Mouse (Mus musculus): ENCODE data around the gene Cln6. TPM values are rescaled to one million over a fixed set of nuclear protein-coding genes. Genes with fewer than 3 reads are reported as not detected.

Cln6 gene
- polyA plus RNA-seq, 1 experiment from 2014 or later = 17.3 TPM

DNA sequence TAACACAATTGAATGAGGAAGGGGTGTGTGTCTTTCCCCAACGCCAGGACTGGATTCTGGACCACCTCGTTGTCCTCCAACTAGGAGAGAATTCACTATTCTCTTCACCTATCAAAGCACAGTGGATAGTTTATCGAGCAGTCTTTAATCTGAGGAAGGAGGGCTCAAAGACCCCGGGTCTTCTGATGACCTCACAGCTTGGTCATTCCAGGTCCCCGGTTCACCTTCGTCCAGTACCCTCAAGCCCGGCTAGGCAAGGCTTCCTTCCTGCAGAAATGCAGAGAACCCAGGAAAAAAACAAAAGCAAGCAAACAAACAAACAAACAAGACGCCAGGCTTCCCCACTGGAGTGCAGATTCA lies 459 bp upstream of the Cln6 start:
- Histone ChIP-seq H3K27ac (replicated peaks; ENCODE audit: low read depth, low read length) (no peak overlapping the region; the same call in 1 of the 2 replicates), H3K27me3 (ENCODE audit: control insufficient read depth, insufficient read depth, low read length) (no peaks in the 10 kb centered on the region), H3K4me3 (ENCODE audit: low read depth, low read length) (peak overlapping the region; percentile 72), H3K9me3 (ENCODE audit: control insufficient read depth, low read length) (no peaks in the 10 kb centered on the region), H3K36me3 (ENCODE audit: control insufficient read depth, insufficient read depth, low read length) (no peaks in the 10 kb centered on the region), H3K9ac (ENCODE audit: low read length) (no peak overlapping the region), H3K4me2 (ENCODE audit: low read depth, severe bottlenecking) (peak overlapping the region; percentile 73), H3K4me1 (ENCODE audit: control insufficient read depth, insufficient read depth, low read length) (peaks cover 12% of the 10 kb centered on the region)
- WGBS = 21% methylated on average over 8 of the region's 8 CpGs
- 0 out of 2 replicates have a peak, but pooled peaks have one; percentile 2 for ATAC-seq (ENCODE audit: insufficient number of reproducible peaks, low FRiP score, low TSS enrichment, low read depth)
- no peak for DNase-seq (ENCODE audit: low spot score)

- ATAC-seq (ENCODE audit: insufficient number of reproducible peaks, low FRiP score, low TSS enrichment, low read depth) = no peak
- Histone ChIP-seq H3K9ac (ENCODE audit: low read length) (peak overlapping the region; percentile 94), H3K36me3 (ENCODE audit: control insufficient read depth, insufficient read depth, low read length) (no peaks in the 10 kb centered on the region), H3K27ac (replicated peaks; ENCODE audit: low read depth, low read length) (peak overlapping the region; percentile 90), H3K4me2 (ENCODE audit: low read depth, severe bottlenecking) (peak overlapping the region; percentile 73), H3K27me3 (ENCODE audit: control insufficient read depth, insufficient read depth, low read length) (no peaks in the 10 kb centered on the region), H3K9me3 (ENCODE audit: control insufficient read depth, low read length) (no peaks in the 10 kb centered on the region), H3K4me1 (ENCODE audit: control insufficient read depth, insufficient read depth, low read length) (peaks cover 12% of the 10 kb centered on the region), H3K4me3 (ENCODE audit: low read depth, low read length) (peak overlapping the region; percentile 72)
- peak; percentile 64 for DNase-seq (ENCODE audit: low spot score)
- WGBS = 14% methylated on average over 14 of the region's 14 CpGs
Observed at GRCm38 (mm10) chr9:62839172-62839770, 686 bp downstream of the Cln6 start.

GRCm38 (mm10) chr9:62843356-62844024 lies 4.9 kb downstream of the Cln6 start:
- no peaks in the 10 kb centered on the region for H3K27me3 ChIP-seq (ENCODE audit: control insufficient read depth, insufficient read depth, low read length)
- no peak overlapping the region for H3K27ac ChIP-seq (replicated peaks; ENCODE audit: low read depth, low read length)
- 79% methylated on average over 10 of the region's 10 CpGs for WGBS
- no peak for ATAC-seq (ENCODE audit: insufficient number of reproducible peaks, low FRiP score, low TSS enrichment, low read depth)
- no peaks in the 10 kb centered on the region for H3K36me3 ChIP-seq (ENCODE audit: control insufficient read depth, insufficient read depth, low read length)
- no peak for DNase-seq (ENCODE audit: low spot score)
- H3K4me3 ChIP-seq (ENCODE audit: low read depth, low read length) = no peak overlapping the region
- H3K4me1 ChIP-seq (ENCODE audit: control insufficient read depth, insufficient read depth, low read length) = peaks cover 7% of the 10 kb centered on the region
- H3K4me2 ChIP-seq (ENCODE audit: low read depth, severe bottlenecking) = no peak overlapping the region
- H3K9me3 ChIP-seq (ENCODE audit: control insufficient read depth, low read length) = no peaks in the 10 kb centered on the region
- H3K9ac ChIP-seq (ENCODE audit: low read length) = no peak overlapping the region

DNA sequence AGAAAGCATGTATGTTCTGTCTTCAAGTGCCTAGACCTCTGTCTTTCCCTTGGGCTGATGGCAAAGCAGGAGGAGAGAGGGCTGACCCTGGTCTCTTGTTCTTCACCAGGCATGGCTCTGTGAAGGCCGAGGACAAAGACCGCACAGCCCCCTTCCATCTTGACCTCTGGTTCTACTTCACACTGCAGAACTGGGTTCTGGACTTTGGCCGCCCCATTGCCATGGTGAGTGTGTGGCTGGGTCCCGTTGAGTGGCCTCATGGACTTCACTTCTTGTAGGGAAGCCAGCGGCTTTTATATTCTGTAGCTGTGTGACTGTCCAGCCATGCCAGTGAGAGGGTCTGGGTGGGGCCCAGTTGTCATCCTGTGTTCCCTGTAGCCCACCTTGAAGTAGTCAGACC lies 5.9 kb downstream of the Cln6 start:
- no peaks in the 10 kb centered on the region for H3K9me3 ChIP-seq (ENCODE audit: control insufficient read depth, low read length)
- peaks cover 3% of the 10 kb centered on the region for H3K4me1 ChIP-seq (ENCODE audit: control insufficient read depth, insufficient read depth, low read length)
- no peaks in the 10 kb centered on the region for H3K27me3 ChIP-seq (ENCODE audit: control insufficient read depth, insufficient read depth, low read length)
- ATAC-seq (ENCODE audit: insufficient number of reproducible peaks, low FRiP score, low TSS enrichment, low read depth) = no peak
- 96% methylated on average over 5 of the region's 5 CpGs for WGBS
- no peak overlapping the region for H3K27ac ChIP-seq (replicated peaks; ENCODE audit: low read depth, low read length)
- H3K9ac ChIP-seq (ENCODE audit: low read length) = no peak overlapping the region
- no peak for DNase-seq (ENCODE audit: low spot score)
- no peak overlapping the region for H3K4me3 ChIP-seq (ENCODE audit: low read depth, low read length)
- H3K36me3 ChIP-seq (ENCODE audit: control insufficient read depth, insufficient read depth, low read length) = no peaks in the 10 kb centered on the region; the same call in 1 of the 2 replicates
- H3K4me2 ChIP-seq (ENCODE audit: low read depth, severe bottlenecking) = no peak overlapping the region

DNA sequence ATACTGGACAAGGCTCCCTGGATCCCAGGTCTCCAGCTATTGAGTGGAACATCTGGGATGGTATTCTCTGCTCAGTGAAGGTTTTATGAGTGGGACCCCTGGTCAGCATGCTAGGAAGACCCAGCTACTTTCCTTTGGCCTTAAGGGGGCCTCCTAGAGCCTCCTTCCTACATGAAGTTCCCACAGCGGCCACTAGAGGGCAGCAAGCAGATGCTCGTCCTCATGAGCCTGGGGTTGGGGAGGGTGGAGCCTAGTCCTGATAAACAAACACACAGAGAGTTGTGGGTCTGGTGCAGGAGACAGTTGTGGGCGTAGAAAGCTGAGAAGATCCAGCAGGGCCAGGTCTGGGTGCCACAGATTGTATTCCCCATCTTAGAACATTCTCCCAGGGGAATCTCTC lies 9.1 kb downstream of the Cln6 start:
- Histone ChIP-seq H3K27me3 (ENCODE audit: control insufficient read depth, insufficient read depth, low read length) (no peaks in the 10 kb centered on the region), H3K27ac (replicated peaks; ENCODE audit: low read depth, low read length) (no peak overlapping the region), H3K4me3 (ENCODE audit: low read depth, low read length) (no peak overlapping the region), H3K4me2 (ENCODE audit: low read depth, severe bottlenecking) (no peak overlapping the region), H3K9ac (ENCODE audit: low read length) (no peak overlapping the region), H3K9me3 (ENCODE audit: control insufficient read depth, low read length) (no peaks in the 10 kb centered on the region), H3K36me3 (ENCODE audit: control insufficient read depth, insufficient read depth, low read length) (no peaks in the 10 kb centered on the region; the same call in 1 of the 2 replicates), H3K4me1 (ENCODE audit: control insufficient read depth, insufficient read depth, low read length) (peaks cover 2% of the 10 kb centered on the region; the same call in 1 of the 2 replicates)
- ATAC-seq (ENCODE audit: insufficient number of reproducible peaks, low FRiP score, low TSS enrichment, low read depth) = 0 out of 2 replicates have a peak, but pooled peaks have one; percentile 54
- 7% methylated on average over 3 of the region's 3 CpGs for WGBS
- peak; percentile 96 for DNase-seq (ENCODE audit: low spot score)

- no peak for ATAC-seq (ENCODE audit: insufficient number of reproducible peaks, low FRiP score, low TSS enrichment, low read depth)
- H3K36me3 ChIP-seq (ENCODE audit: control insufficient read depth, insufficient read depth, low read length) = no peaks in the 10 kb centered on the region; the same call in 1 of the 2 replicates
Observed at GRCm38 (mm10) chr9:62848641-62849040, 10.1 kb downstream of the Cln6 start.

DNA sequence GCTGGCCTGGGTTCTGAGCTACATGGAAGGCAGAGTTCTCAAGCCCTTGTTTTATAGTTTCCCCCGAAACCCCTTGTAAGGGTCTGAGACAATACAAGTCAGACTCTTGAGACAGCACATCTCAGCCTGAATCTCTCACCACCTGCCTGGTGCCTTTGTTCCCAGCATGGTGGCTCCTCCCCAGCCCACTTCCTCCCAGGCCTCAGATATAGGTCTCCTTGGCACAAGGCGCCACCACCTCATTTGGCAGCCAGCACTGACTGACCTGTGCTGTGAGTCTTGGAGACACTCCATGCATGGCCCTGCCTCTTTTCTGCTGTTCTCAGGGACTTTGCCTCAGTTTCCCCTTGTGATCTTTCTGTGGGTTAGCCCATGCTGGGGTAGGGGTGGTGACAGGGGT lies 13.0 kb downstream of the Cln6 start:
- no peaks in the 10 kb centered on the region for H3K9me3 ChIP-seq (ENCODE audit: control insufficient read depth, low read length)
- H3K4me2 ChIP-seq (ENCODE audit: low read depth, severe bottlenecking) = no peak overlapping the region
- 64% methylated on average over 2 of the region's 2 CpGs for WGBS
- H3K36me3 ChIP-seq (ENCODE audit: control insufficient read depth, insufficient read depth, low read length) = no peaks in the 10 kb centered on the region; the same call in 1 of the 2 replicates
- H3K27me3 ChIP-seq (ENCODE audit: control insufficient read depth, insufficient read depth, low read length) = no peaks in the 10 kb centered on the region
- H3K4me3 ChIP-seq (ENCODE audit: low read depth, low read length) = no peak overlapping the region
- peaks cover 10% of the 10 kb centered on the region; the same call in 1 of the 2 replicates for H3K4me1 ChIP-seq (ENCODE audit: control insufficient read depth, insufficient read depth, low read length)
- ATAC-seq (ENCODE audit: insufficient number of reproducible peaks, low FRiP score, low TSS enrichment, low read depth) (no peak), DNase-seq (ENCODE audit: low spot score) (no peak)
- no peak overlapping the region for H3K9ac ChIP-seq (ENCODE audit: low read length)
- 0 out of 2 replicates have a peak overlapping the region, but pooled peaks have one; percentile 10 for H3K27ac ChIP-seq (replicated peaks; ENCODE audit: low read depth, low read length)

More at GRCm38 (mm10) chr9:62848641-62849040, 10.1 kb downstream of the Cln6 start:
- H3K9me3 ChIP-seq (ENCODE audit: control insufficient read depth, low read length) = no peaks in the 10 kb centered on the region
- H3K27ac ChIP-seq (replicated peaks; ENCODE audit: low read depth, low read length) = no peak overlapping the region
- peaks cover 2% of the 10 kb centered on the region; the same call in 1 of the 2 replicates for H3K4me1 ChIP-seq (ENCODE audit: control insufficient read depth, insufficient read depth, low read length)
- H3K9ac ChIP-seq (ENCODE audit: low read length) = no peak overlapping the region
- 95% methylated on average over 3 of the region's 3 CpGs for WGBS
- no peak overlapping the region for H3K4me2 ChIP-seq (ENCODE audit: low read depth, severe bottlenecking)
- H3K4me3 ChIP-seq (ENCODE audit: low read depth, low read length) = no peak overlapping the region
- no peaks in the 10 kb centered on the region for H3K27me3 ChIP-seq (ENCODE audit: control insufficient read depth, insufficient read depth, low read length)
- no peak for DNase-seq (ENCODE audit: low spot score)

DNA sequence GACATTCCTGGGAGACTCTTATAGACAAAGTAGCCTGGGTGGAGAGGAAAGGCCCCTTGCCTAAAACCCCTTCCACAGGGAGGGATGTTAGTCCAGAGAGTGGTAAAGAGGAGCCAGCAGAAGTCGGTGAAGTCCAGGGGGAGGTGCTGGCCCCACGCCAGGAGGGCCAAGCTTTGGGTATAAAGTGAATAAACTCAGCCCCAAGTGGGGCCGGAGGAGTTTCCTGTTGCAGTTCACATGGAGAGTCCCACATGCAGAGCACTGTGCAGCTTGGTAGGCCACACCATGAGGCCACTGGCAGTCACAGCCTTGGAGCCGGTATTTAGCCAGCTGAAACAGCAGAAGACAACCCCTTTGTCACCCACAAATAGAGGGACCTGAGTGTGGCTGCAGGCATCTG lies 15.9 kb downstream of the Cln6 start:
- Histone ChIP-seq H3K27ac (replicated peaks; ENCODE audit: low read depth, low read length) (no peak overlapping the region), H3K9me3 (ENCODE audit: control insufficient read depth, low read length) (no peaks in the 10 kb centered on the region)
- DNase-seq (ENCODE audit: low spot score) = no peak

More for the DNA sequence above, 15.9 kb downstream of the Cln6 start:
- Histone ChIP-seq H3K9ac (ENCODE audit: low read length) (no peak overlapping the region), H3K36me3 (ENCODE audit: control insufficient read depth, insufficient read depth, low read length) (no peaks in the 10 kb centered on the region; the same call in 1 of the 2 replicates), H3K4me2 (ENCODE audit: low read depth, severe bottlenecking) (no peak overlapping the region), H3K4me3 (ENCODE audit: low read depth, low read length) (no peak overlapping the region), H3K27me3 (ENCODE audit: control insufficient read depth, insufficient read depth, low read length) (no peaks in the 10 kb centered on the region), H3K4me1 (ENCODE audit: control insufficient read depth, insufficient read depth, low read length) (peaks cover 37% of the 10 kb centered on the region)
- 71% methylated on average over 4 of the region's 4 CpGs for WGBS
- ATAC-seq (ENCODE audit: insufficient number of reproducible peaks, low FRiP score, low TSS enrichment, low read depth) = no peak

All from limb, embryonic 11.5 days (tissue).